Mouse (Mus musculus) large intestine, adult 2 months (tissue): Measurements from ENCODE around the gene Cdh12. TPM values are rescaled to one million over a fixed set of nuclear protein-coding genes. Genes with fewer than 3 reads are reported as not detected.
"Not testable (repeated sequence)": the region's sequence is repeated elsewhere in the genome, so short reads cannot be mapped to it uniquely, and the experiment has no call there.

Source experiments
- DNase-seq: peaks from one replicate; pipeline ENCODE4 v3.0.0-alpha.2; 2012; ENCODE audit warnings: low read depth, low spot score
- WGBS: fragments of 180-500 bp; shearing (Covaris S2); methylation state at CpG from one replicate; pipeline ENCODE4 v1.1.7; 2018; 5-methylcytosine and 5-hydroxymethylcytosine counted together
- polyA plus RNA-seq: library from polyadenylated mRNA; depleted of rRNA; stranded (reverse); fragments of >200 nt; gene quantifications from 2 replicates; pipeline ENCODE4 v1.2.3, GENCODE M21; 2012; rRNA removed

The Cdh12 gene
- polyA plus RNA-seq = not detected in 2 replicates

GRCm38 (mm10) chr15:20448861-20449663, at the start of gene Cdh12:
Gene Cdh12 (plus strand): TSS chr15:20449265.
- WGBS = 20% methylated on average over 18 of the region's 18 CpGs
- DNase-seq = no peak

DNA sequence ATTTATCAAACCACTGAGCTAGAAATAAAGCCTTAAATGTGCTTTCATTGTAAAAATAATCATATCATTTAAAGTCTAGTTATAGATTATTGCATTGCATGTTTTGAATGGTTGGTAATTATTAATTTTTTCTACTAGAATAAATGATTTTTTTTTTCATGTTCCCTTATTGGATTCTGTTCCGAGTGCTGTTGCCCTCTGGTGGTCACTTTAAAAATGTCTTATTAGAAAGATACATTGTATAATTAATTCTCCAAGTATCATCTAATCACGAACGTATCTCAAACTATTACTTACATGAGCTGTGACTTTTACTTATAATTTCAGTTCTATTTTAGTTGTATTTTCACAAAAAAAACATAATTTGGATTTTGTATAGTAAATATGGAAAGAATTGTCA, 45.5 kb upstream of the Cdh12 start:
- DNase-seq = no peak
- WGBS = 48% methylated on average over 3 of the region's 3 CpGs

- 84% methylated on average over 1 of the region's 1 CpGs for WGBS
- no peak for DNase-seq
These were observed 35.7 kb upstream of the Cdh12 start for GRCm38 (mm10) chr15:20413397-20413796.

DNA sequence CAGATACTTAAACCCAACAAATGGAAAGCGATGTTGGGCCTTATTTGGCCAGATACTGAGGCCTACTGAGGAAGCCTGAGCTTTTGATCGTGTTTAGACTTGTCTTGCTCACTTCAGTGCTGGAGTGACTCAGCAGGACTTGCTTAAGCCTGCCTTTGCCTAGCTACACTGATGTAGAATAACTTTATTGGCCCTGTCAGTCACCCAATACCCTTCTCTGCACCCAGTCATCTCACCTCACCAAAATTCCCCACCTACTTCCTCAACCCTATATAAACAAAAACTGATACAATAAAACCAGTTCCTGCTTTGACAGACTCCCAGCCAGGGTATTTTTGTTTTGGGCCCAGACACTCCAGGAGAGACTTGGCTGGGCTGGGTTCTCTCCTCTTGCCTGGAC, 12.7 kb upstream of the Cdh12 start:
- WGBS = 36% methylated on average over 2 of the region's 2 CpGs
- no peak for DNase-seq

GRCm38 (mm10) chr15:20450558-20450957, 1.5 kb downstream of the Cdh12 start:
- no peak for DNase-seq
- WGBS = 66% methylated on average over 5 of the region's 5 CpGs

DNA sequence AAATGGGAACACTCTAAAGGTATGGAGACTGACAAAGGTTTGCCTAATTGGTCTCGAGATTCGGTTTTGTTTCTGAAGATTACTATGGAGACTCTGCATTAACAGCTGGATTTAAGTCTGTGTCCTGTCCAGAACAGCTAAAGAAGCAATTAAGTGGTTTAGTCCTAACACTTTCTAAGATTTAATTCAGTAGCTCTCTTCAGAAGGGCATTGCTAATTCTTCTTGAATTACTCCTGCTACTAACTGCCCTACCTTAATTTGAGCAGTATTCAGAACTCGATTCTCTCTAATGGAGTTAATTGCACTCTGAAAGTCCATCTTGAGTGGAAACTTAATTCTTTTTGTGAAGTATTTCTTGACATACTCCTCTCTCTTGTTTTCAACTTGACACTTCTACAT, 9.4 kb downstream of the Cdh12 start:
- 79% methylated on average over 3 of the region's 3 CpGs for WGBS
- DNase-seq = no peak

GRCm38 (mm10) chr15:20462500-20462899, 13.4 kb downstream of the Cdh12 start:
- whole genome bisulfite sequencing = 71% methylated on average over 3 of the region's 3 CpGs
- DNase-seq = no peak

- DNase-seq = no peak
- WGBS = 56% methylated on average over 1 of the region's 1 CpGs
These were observed 14.5 kb downstream of the Cdh12 start for GRCm38 (mm10) chr15:20463601-20464000.

- 90% methylated on average over 4 of the region's 4 CpGs for WGBS
- no peak for DNase-seq
These were observed 101.9 kb downstream of the Cdh12 start for GRCm38 (mm10) chr15:20550979-20551378.

DNA sequence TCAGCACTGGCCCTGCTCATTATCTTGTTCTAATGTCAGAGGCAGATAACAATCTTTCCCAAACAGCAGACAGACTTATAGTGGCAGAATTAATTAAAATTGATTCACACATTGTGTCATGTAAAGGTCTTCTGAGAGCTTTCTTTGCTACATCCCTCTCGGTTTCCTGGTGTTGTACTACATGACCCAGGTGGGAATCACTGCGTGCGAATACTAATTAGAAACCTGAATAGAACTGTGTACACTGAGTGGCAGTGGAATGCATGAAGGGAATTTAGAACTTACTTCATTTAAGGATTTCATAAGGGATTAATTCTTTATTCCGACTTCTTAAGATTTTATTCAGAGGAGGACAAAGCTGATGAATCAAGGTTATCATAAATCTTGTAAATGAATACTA, 121.9 kb downstream of the Cdh12 start:
- WGBS = 87% methylated on average over 4 of the region's 4 CpGs
- DNase-seq = no peak

GRCm38 (mm10) chr15:20582567-20583075, 133.6 kb downstream of the Cdh12 start:
- no peak for DNase-seq
- 61% methylated on average over 5 of the region's 5 CpGs for WGBS

DNA sequence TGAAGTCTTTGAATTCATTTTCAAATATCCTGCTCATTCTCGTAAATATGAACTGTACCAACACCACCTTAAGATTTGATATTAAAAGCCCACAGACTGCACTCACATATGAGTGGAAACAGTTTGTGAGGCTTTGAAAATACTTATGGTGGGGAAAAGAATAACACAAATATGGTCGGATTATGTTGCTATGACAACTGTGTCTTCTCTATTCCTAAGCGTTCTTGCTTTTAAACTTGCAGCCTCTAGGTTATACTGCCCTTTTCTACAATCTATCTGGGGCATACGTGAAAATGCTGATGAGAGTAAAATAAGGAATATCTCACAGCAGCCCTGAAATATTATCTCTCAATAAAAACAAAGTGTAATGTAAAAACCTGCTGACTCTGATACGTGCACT, 142.5 kb downstream of the Cdh12 start:
- no peak for DNase-seq
- WGBS = 75% methylated on average over 5 of the region's 5 CpGs

DNA sequence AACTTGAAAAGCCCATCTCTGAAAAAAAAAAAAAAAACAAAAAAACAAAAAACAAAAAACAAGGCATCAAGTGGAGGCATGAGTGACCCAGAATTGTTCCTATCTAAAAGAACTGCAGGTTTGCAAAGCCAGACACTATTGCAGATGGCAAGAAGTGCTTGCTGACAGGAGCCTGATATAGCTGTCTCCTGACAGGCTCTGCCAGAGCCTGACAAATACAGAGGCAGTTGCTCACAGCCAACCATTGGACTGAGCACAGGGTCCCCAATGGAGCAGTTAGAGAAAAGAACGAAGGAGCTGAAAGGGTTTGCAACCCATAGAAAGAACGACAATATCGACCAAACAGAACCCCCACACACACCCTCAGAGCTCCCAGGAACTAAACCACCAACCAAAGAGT, 156.7 kb downstream of the Cdh12 start:
- WGBS = 70% methylated on average over 3 of the region's 3 CpGs
- DNase-seq = not testable (repeated sequence)

GRCm38 (mm10) chr15:20634593-20634992, 185.5 kb downstream of the Cdh12 start:
- no peak for DNase-seq
- WGBS = 74% methylated on average over 2 of the region's 2 CpGs

DNA sequence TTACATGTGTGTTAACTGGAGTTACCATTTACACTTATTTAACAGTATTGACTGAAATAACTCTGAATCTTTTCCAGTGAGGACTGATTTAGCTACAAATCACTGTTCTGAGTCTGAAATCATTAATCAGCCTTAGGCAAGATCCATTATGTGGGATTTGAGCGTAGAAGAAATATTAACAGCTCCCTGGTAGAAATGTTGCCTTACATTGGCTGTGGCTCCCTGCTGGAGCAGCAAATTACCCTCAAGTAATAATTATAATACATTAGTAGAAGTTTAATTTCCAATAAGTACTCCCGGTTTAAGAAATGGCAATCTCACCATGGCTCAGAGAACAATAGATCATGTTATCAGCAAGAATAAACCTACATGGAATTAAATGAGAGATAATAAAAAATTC, 190.1 kb downstream of the Cdh12 start:
- 82% methylated on average over 2 of the region's 2 CpGs for WGBS
- no peak for DNase-seq

GRCm38 (mm10) chr15:20642905-20643414, 193.9 kb downstream of the Cdh12 start:
- 77% methylated on average over 3 of the region's 3 CpGs for WGBS
- no peak for DNase-seq

GRCm38 (mm10) chr15:20660221-20660620, 211.2 kb downstream of the Cdh12 start:
- WGBS = 55% methylated on average over 2 of the region's 2 CpGs

DNA sequence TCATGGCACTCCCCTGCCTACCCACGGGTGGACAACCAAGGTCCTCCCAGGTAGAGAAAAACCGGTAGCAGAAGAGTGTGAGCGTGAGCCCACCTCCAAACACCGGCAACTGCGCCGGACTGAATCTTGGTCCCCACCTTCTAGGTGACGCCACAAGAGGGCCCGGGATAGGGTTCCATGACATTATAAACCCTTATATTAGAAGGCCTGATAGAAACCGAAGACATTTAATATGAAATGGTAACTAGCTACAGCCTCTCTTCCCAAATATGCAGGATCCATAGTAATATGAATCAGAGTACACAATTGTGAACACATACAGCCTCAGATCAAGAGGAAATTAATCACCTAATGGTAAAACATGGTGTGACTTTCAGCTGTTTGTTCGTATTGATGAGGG, 217.6 kb downstream of the Cdh12 start, which contains the start of gene Acot10:
Gene Acot10, minus strand, starts transcription at position 101 of the 400 bp plus-strand sequence.
- 90% methylated on average over 10 of the region's 10 CpGs for WGBS
- no peak for DNase-seq

More at GRCm38 (mm10) chr15:20660221-20660620, 211.2 kb downstream of the Cdh12 start:
- DNase-seq = no peak

DNA sequence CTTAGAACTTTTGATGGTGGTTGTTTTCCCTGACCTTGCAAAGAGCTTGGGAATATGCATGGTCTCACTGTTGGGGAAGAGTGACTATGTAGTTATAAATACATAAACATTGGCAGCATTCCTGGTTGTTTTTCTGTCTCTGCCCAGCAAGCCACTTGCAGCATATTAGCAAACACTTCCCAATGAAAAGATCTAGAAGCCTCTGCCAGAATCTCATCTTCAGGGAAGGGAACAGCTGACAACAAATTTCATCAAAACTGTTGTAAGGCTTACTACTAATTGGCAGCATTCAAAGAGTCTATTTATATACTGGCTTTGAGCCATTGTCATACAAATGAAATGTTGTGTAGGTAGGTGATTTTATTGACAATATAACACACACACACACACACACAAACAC, 218.3 kb downstream of the Cdh12 start:
- no peak for DNase-seq

DNA sequence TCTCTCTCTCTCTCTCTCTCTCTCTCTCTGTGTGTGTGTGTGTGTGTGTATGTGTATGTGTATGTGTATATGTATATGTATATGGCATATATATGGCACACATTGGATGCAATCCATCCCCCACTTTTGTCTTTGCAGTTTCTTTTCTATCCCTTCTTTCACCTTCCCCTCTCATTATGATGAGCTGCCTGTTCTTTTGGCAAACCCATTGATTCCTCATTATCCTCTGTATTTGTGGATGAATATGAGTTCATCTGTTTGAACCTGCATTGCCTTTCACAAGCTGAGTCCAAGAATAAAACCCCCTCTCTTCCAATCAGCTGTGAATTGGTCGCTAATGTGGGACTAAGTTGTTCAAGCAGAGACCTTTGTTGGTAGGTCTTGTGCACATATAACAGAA, 218.9 kb downstream of the Cdh12 start:
- no peak for DNase-seq
- WGBS = 56% methylated on average over 1 of the region's 1 CpGs

GRCm38 (mm10) chr15:20669507-20669906, 220.4 kb downstream of the Cdh12 start:
- WGBS = 56% methylated on average over 2 of the region's 2 CpGs
- not testable (repeated sequence) for DNase-seq
